In genomic region chr13:90188021-90188420, GRCm38 (mm10) we compare ENCODE assay signal across 27 mouse cellular contexts.
A peak's percentile ranks its signal among the peaks of the same experiment; 100 is the strongest.
DNase-seq lines count a peak whose midpoint lies in the region; ATAC-seq and TF ChIP-seq lines count a peak whose summit lies in the region.
"Had no signal": no experiment of that assay in that cellular context is flagged by ENCODE, and none has a peak within 500 bp of the region (broad histone marks: within the 10 kb centered on the region; RNA-seq: fewer than 3 reads in every experiment).

No protein-coding gene starts in this region.

- no peak for TF ChIP-seq CTCF in lung, adult 2 months (IDR thresholded peaks at IDR 0.05; ENCODE audit: insufficient read depth, low read length)

- H3K27ac ChIP-seq in kidney, embryonic 15.5 days = no peak overlapping the region
- no peak overlapping the region for H3K27ac ChIP-seq in lung, embryonic 16.5 days (ENCODE audit: low read length)
- H3K27ac ChIP-seq: forebrain, embryonic 13.5 days; hindbrain, embryonic 12.5 days; hindbrain, postnatal 0 days; limb, embryonic 10.5 days; limb, embryonic 15.5 days; liver, embryonic 14.5 days; midbrain, embryonic 12.5 days had no signal

- DNase-seq in embryo, embryonic 11 days = peak; percentile 21
- no peak for DNase-seq in embryo, embryonic 9.5 days (ENCODE audit: extremely low spot score)
- DNase-seq in kidney, postnatal 4 days = no peak
- no peak for DNase-seq in lung, adult 2 months
- peak; percentile 15 for DNase-seq in yolk sac, embryonic 10.5 days (ENCODE audit: low spot score)
- DNase-seq: adrenal gland, adult 8-10 months; cerebellum, adult 8-10 months; cerebellum, postnatal 25 days; gastrocnemius, postnatal 14 days; heart, postnatal 36 days; kidney, adult 2 months; layer of hippocampus, adult 9-11 months; lung, postnatal 10 days; thymus, adult 2 months; thymus, postnatal 36 days had no signal

- 53% methylated on average over 1 of the region's 1 CpGs for whole genome bisulfite sequencing in kidney, embryonic 15.5 days
- WGBS in lung, embryonic 16.5 days = 35% methylated on average over 1 of the region's 1 CpGs
- WGBS in lung, adult 2 months = 49% methylated on average over 1 of the region's 1 CpGs

- H3K9me3 ChIP-seq in kidney, embryonic 15.5 days (replicated peaks) = no peaks in the 10 kb centered on the region
- no peaks in the 10 kb centered on the region for H3K9me3 ChIP-seq in lung, embryonic 16.5 days (ENCODE audit: control insufficient read depth, low read length)
- H3K9me3 ChIP-seq: forebrain, embryonic 13.5 days; G1E; hindbrain, embryonic 12.5 days; limb, embryonic 10.5 days; limb, embryonic 15.5 days; midbrain, embryonic 12.5 days had no signal

- no peak for TF ChIP-seq POLR2A in lung, adult 2 months (IDR thresholded peaks at IDR 0.05; ENCODE audit: borderline replicate concordance, extremely low read depth, low read depth, low read length)

- no peaks in the 10 kb centered on the region for H3K36me3 ChIP-seq in kidney, embryonic 15.5 days
- H3K36me3 ChIP-seq in lung, embryonic 16.5 days (ENCODE audit: control insufficient read depth, insufficient read depth, low read length) = no peaks in the 10 kb centered on the region
- H3K36me3 ChIP-seq: G1E; hindbrain, embryonic 12.5 days; limb, embryonic 10.5 days; limb, embryonic 15.5 days; midbrain, embryonic 12.5 days had no signal

- no peak overlapping the region for H3K4me3 ChIP-seq in kidney, embryonic 15.5 days (replicated peaks)
- H3K4me3 ChIP-seq in lung, embryonic 16.5 days (ENCODE audit: low read length) = no peak overlapping the region
- no peak overlapping the region for H3K4me3 ChIP-seq in lung, adult 2 months (replicated peaks; ENCODE audit: extremely low read depth, low read depth, low read length)
- H3K4me3 ChIP-seq: forebrain, embryonic 13.5 days; hindbrain, embryonic 12.5 days; limb, embryonic 10.5 days; limb, embryonic 15.5 days; midbrain, embryonic 12.5 days; myocyte had no signal

- no peak overlapping the region for H3K9ac ChIP-seq in kidney, embryonic 15.5 days
- no peak overlapping the region for H3K9ac ChIP-seq in lung, embryonic 16.5 days (ENCODE audit: low read length)
- H3K9ac ChIP-seq: forebrain, embryonic 13.5 days; hindbrain, embryonic 12.5 days; limb, embryonic 15.5 days; liver, embryonic 14.5 days; midbrain, embryonic 12.5 days had no signal

- H3K4me2 ChIP-seq in kidney, embryonic 15.5 days = no peak overlapping the region
- H3K4me2 ChIP-seq in lung, embryonic 16.5 days (ENCODE audit: low read depth, low read length) = no peak overlapping the region
- H3K4me2 ChIP-seq: forebrain, embryonic 13.5 days; heart, embryonic 11.5 days; hindbrain, embryonic 12.5 days; limb, embryonic 15.5 days; midbrain, embryonic 12.5 days had no signal

- H3K4me1 ChIP-seq in kidney, embryonic 15.5 days = no peaks in the 10 kb centered on the region
- H3K4me1 ChIP-seq in lung, embryonic 16.5 days (replicated peaks; ENCODE audit: control insufficient read depth, insufficient read depth, low read length) = peaks cover 2% of the 10 kb centered on the region; the same call in 1 of the 2 replicates
- no peaks in the 10 kb centered on the region for H3K4me1 ChIP-seq in lung, adult 2 months (ENCODE audit: control insufficient read depth, insufficient read depth, low read length)
- H3K4me1 ChIP-seq: hindbrain, embryonic 12.5 days; limb, embryonic 15.5 days had no signal

- no peaks in the 10 kb centered on the region for H3K27me3 ChIP-seq in kidney, embryonic 15.5 days
- H3K27me3 ChIP-seq in lung, embryonic 16.5 days (ENCODE audit: control insufficient read depth, insufficient read depth, low read depth, low read length) = no peaks in the 10 kb centered on the region
- H3K27me3 ChIP-seq: forebrain, embryonic 13.5 days; hindbrain, embryonic 12.5 days; limb, embryonic 15.5 days had no signal

- ATAC-seq in kidney, embryonic 15.5 days (replicated peaks; ENCODE audit: low FRiP score) = 0 out of 2 replicates have a peak, but pooled peaks have one; percentile 56
- ATAC-seq in lung, embryonic 16.5 days (ENCODE audit: low read depth) = peak; percentile 77
- ATAC-seq: forebrain, embryonic 13.5 days; hindbrain, postnatal 0 days had no signal

Comparison
In these comparisons a context has a peak if more than half of its experiments do, and no peak if none do; other contexts are left out.
1. DNase-seq: peak in embryo, embryonic 11 days (single experiment) and yolk sac, embryonic 10.5 days (single experiment); none in embryo, embryonic 9.5 days (single experiment), kidney, postnatal 4 days (0 of 2) and lung, adult 2 months (single experiment).